Mouse (Mus musculus) macrophage (primary cell): ENCODE measurements around the gene Aifm2. TPM values are rescaled to one million over a fixed set of nuclear protein-coding genes. Genes with fewer than 3 reads are reported as not detected.
A peak's percentile ranks its signal among the peaks of the same experiment; 100 is the strongest.

Experiments
- H3K27ac ChIP-seq: fragments of 350-480 bp; formaldehyde crosslinking; 2 replicates; pipeline ENCODE4 v1.9.0; 2021
- H3K36me3 ChIP-seq: fragments of 350-480 bp; formaldehyde crosslinking; 2 replicates; pipeline ENCODE4 v1.9.0; 2021; ENCODE audit errors: inconsistent target
- H3K4me3 ChIP-seq: fragments of 350-480 bp; formaldehyde crosslinking; 2 replicates; pipeline ENCODE4 v1.9.0; 2021; ENCODE audit errors: inconsistent target
- H3K79me2 ChIP-seq: fragments of 350-480 bp; formaldehyde crosslinking; 2 replicates; pipeline ENCODE4 v1.9.0; 2021; ENCODE audit errors: inconsistent target
- WGBS: methylation state at CpG from one replicate; pipeline ENCODE4 v1.1.7; 2026; ENCODE audit warnings: inconsistent platforms; ENCODE audit not compliant: missing documents; 5-methylcytosine and 5-hydroxymethylcytosine counted together
- polyA plus RNA-seq: library from polyadenylated mRNA; stranded (reverse); fragments of 250-400 nt; gene quantifications from 3 replicates; pipeline ENCODE4 v1.2.4, GENCODE M21; 2018; ENCODE audit warnings: inconsistent platforms

Gene Aifm2
- polyA plus RNA-seq, 1 experiment from 2014 or later: 13.8 TPM

DNA sequence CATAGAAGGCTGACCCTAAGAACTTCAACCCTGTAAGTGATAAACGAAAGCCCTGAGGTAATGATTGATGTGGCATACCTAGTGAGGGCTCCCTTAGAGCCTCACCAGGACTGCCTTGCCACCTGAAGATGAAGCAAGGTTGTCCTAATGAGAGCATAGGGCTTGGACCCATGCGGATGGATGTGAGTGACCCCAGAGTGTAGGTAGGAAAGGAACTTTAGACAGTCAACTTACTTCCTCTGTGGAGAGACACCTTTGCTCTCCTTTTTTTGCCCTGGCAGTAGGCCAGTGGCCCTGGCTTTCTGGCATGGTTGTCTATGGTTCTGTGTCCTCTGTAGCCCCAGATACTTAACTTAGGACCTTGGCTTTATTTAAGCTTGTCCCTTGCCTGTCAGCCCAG, 18.0 kb upstream of the Aifm2 start:
- peak overlapping the region; percentile 8; the same call in 1 of the 2 replicates for H3K4me3 ChIP-seq
- WGBS: 91% methylated on average over 2 of the region's 2 CpGs
- no peak overlapping the region for H3K27ac ChIP-seq
- peaks cover 7% of the 10 kb centered on the region; the same call in 1 of the 2 replicates for H3K36me3 ChIP-seq
- H3K79me2 ChIP-seq: peaks cover 14% of the 10 kb centered on the region; the same call in 1 of the 2 replicates

DNA sequence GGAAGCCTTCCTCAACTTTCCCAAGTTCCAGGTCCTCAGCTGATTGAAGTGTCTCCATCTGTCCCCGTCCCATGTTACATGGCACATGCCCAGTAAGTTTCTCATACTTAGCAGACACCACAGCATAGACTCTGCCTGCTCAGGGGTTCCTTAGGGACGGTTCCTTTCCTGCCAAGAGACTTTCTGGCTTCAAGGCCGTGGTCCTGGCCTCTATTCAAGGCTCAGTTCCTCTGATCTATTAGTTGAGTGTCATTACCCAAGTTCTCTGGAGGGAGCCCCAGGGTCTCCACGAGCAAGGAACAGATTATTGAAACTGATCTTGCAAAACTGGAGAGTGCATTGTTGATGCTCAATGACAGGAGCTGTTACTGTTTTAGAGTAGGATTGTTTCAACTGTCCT, 10.4 kb upstream of the Aifm2 start:
- Histone ChIP-seq H3K27ac (no peak overlapping the region), H3K4me3 (no peak overlapping the region), H3K36me3 (peaks cover 18% of the 10 kb centered on the region; the same call in 1 of the 2 replicates), H3K79me2 (no peaks in the 10 kb centered on the region)
- 90% methylated on average over 4 of the region's 4 CpGs for WGBS

DNA sequence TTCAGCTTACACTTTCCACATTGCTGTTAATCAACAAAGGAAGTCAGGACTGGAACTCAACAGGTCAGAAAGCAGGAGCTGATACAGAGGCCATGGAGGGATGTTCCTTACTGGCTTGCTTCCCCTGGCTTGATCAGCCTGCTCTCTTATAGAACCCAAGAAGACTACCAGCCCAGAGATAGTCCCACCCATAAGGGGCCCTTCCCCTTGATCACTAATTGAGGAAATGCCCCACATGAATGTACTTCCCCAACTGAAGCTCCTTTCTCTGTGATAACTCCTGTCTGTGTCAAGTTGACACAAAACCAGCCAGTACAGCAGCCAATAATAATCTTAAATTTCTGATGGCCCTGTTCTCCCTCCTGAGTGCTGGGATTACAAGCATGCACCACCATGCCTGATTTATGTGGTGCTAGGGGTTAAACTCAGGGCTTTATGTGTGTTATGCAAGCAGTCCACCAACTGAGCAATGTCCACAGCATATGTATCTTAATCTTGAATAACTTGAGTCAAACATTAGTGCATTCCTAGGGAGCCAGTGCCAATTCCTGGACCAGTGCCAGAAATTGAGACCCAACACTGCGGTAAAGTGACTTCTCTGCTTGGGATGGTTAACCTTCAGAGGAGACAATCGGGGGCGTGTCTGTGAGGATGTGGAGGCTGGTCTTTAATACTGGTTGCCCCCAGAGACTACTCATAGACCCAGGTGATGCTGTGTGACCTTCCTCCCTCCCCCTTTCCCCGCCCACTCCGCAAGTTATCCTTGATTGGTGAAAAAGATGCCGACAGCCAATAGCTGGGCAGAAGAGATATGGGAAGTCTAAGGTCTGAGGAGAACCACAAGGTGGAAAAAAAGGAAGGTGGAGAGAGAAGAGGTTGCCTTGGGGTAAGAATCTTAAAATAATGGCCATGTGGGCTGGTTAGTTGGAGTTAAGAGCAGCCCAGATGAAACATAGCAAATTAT, 8.4 kb upstream of the Aifm2 start:
- WGBS: 91% methylated on average over 6 of the region's 6 CpGs
- no peak overlapping the region for H3K4me3 ChIP-seq
- H3K36me3 ChIP-seq: peaks cover 14% of the 10 kb centered on the region; the same call in 1 of the 2 replicates
- H3K27ac ChIP-seq: no peak overlapping the region
- no peaks in the 10 kb centered on the region for H3K79me2 ChIP-seq

DNA sequence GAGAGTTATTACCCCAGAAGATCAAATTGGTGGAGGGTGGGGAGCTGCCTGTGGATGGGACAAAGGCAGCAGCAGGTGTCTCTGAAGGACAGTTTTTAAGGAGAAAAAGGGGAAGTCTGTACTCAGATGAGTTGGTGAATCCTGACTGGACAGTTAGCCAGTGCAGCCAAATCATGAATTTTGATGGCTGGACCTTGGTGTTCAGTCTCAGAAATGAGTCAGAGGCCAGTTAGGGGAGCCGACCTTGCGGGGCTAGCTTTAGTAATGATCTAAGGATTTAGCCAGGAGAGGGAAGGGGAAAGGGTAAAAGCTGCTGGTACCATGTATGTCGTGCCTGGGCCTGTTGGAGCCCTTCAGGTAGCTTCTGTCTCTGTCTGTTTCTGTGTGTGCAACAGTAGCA, 1.5 kb upstream of the Aifm2 start:
- WGBS: 85% methylated on average over 3 of the region's 3 CpGs
- H3K4me3 ChIP-seq: no peak overlapping the region
- H3K27ac ChIP-seq: no peak overlapping the region
- no peaks in the 10 kb centered on the region for H3K36me3 ChIP-seq
- no peaks in the 10 kb centered on the region; the same call in 1 of the 2 replicates for H3K79me2 ChIP-seq

DNA sequence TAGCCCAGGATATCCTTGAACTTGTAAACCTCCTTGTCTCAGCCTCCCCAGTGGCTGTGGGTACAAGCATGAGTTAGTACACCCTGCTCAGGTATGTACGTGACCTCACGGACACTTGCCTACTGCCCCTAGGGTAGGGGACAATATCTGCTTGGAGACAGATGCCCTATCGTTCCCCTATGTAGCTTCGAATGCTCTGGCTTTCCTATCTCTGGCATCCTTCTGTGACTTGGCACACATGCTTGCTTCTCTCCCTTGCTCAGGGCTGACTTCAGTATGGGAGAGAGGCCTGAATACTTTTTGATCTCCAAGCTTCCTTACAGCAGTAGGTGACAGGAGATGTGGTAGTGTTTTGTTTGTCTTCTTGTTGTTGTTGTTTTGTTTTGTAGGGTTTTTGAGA, 917 bp upstream of the Aifm2 start:
- H3K79me2 ChIP-seq: no peaks in the 10 kb centered on the region; the same call in 1 of the 2 replicates
- WGBS: 98% methylated on average over 4 of the region's 4 CpGs
- no peaks in the 10 kb centered on the region for H3K36me3 ChIP-seq
- no peak overlapping the region for H3K4me3 ChIP-seq
- H3K27ac ChIP-seq: no peak overlapping the region

DNA sequence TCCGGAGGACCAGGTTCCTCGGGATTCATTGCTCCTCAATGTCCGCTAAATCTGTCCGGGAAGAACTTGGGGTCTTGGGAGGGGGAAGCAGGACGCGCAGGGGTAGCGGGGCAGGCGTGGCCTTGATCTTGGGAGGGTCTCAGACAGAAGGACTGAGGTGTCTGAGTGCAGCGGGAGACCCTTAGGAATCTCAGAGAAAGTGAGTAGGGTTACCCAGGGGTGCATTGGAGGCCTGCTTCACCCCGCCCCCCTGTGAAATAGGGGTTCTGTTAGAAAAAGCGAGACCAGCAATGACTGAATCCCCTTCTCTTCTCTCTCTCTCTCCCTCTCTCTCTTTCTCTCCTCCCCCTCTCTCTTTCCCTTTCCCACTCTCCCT, 387 bp downstream of the Aifm2 start:
- H3K79me2 ChIP-seq: no peaks in the 10 kb centered on the region; the same call in 1 of the 2 replicates
- H3K36me3 ChIP-seq: no peaks in the 10 kb centered on the region
- peak overlapping the region; percentile 82 for H3K4me3 ChIP-seq
- WGBS: 9% methylated on average over 11 of the region's 11 CpGs
- H3K27ac ChIP-seq: peak overlapping the region; percentile 38

DNA sequence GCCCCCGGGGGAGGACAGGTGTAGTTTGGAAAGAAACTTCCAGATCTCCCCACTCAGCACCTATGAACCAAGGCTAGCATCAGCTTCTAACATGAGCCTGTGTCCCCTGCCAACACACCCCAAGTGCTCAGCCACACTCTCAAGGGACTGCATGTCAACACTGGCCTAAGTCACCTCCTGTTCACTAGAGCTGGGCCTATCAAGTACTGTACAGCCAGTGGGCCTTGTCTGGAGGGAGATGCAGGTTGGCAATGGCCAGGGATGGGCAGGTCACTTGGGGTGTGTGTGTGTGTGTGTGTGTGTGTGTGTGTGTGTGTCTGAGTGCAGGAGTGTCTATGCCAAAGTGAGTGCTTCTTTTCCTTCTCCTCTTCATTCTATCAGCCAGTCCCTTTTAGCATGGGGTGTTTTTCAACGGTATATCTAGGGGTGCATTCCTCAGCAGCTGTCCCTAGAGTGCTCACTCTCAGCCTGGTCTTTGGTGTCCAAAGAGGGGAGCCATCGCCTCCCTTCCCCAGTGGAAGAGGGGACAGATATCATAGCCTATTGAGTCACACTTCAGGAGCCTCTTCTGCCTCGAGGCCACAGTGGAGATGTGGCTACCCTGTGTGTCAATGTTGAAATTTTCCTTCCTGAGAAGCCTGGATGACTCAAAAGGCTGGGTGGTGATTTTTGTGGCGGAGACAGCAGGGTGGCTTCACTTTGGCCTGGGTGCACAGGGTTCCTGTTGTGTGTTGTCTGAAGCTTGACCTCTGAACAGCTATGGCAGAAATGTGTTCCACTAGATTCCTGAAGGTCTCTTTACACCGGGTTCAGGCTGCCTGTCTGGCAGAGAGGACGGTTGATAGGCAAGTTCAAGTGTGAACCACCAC, 1.2 kb downstream of the Aifm2 start:
- Histone ChIP-seq H3K27ac (0 out of 2 replicates have a peak overlapping the region, but pooled peaks have one; percentile 38), H3K4me3 (peak overlapping the region; percentile 82)
- 63% methylated on average over 7 of the region's 7 CpGs for WGBS

DNA sequence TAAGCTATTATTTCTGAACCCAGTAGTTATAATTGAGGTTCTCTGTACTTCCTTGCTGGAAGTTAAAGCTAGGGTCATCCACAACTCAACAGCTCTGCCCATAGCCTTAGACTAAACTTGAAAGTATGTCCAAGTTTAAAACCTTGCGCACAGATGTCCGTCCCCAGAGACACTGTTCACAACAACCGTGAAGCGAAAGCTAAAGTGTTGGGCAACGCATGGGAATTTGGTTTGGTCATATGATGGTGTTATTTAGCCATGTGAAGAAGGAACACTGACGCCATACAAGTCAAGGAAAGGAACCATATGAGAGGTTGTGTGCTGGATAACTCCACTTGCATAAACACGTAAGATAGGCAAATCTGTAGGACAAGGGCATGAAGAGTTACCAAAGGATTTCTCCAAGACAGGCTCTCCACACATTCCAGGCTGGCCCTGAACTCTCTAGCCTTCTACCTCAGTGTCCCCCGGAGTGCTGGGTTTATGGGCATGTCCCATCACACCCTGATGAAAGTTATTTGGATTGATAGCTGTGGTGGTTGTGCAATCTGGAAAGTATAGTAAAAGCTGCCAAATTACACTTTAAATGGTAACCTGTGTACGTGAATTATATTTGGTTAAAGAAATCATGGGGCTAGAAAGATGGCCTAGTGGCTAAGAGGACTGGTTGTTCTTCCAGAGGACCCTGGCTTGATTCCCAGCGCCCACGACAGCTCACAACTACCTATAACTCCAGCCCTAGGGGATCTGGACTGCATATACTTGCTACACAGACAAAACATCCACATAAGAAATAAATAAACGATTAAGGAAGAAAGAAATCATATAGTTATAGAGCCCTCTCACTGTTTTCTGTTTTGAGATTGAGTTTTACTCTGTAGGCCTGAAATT, 2.6 kb downstream of the Aifm2 start:
- WGBS: 92% methylated on average over 12 of the region's 12 CpGs
- H3K79me2 ChIP-seq: no peaks in the 10 kb centered on the region; the same call in 1 of the 2 replicates
- H3K27ac ChIP-seq: no peak overlapping the region
- H3K36me3 ChIP-seq: no peaks in the 10 kb centered on the region
- H3K4me3 ChIP-seq: no peak overlapping the region

More for the DNA sequence above, 1.2 kb downstream of the Aifm2 start:
- Histone ChIP-seq H3K36me3 (no peaks in the 10 kb centered on the region), H3K79me2 (no peaks in the 10 kb centered on the region; the same call in 1 of the 2 replicates)

DNA sequence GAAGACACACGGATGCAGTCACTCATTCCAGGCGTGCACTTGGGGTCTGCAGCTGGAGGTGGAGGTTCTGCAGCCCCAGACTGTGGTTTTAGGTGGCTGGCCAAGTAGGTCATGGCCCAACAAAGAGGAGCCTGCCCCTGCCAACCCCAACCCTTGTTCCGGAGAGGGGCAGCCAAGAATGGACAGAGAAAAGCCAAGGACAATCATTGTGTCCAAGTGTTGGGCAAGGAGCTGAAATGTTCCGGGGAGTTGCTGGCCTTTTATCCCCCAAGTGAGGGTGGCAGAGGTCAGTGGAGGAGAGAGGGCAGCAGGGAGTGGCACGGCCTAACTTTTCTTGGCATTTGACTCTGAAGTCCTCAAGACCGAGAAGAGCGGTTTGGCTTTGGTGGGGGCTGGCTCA, 5.3 kb downstream of the Aifm2 start:
- Histone ChIP-seq H3K27ac (no peak overlapping the region), H3K79me2 (no peaks in the 10 kb centered on the region; the same call in 1 of the 2 replicates), H3K36me3 (no peaks in the 10 kb centered on the region), H3K4me3 (no peak overlapping the region)
- 94% methylated on average over 7 of the region's 7 CpGs for WGBS

DNA sequence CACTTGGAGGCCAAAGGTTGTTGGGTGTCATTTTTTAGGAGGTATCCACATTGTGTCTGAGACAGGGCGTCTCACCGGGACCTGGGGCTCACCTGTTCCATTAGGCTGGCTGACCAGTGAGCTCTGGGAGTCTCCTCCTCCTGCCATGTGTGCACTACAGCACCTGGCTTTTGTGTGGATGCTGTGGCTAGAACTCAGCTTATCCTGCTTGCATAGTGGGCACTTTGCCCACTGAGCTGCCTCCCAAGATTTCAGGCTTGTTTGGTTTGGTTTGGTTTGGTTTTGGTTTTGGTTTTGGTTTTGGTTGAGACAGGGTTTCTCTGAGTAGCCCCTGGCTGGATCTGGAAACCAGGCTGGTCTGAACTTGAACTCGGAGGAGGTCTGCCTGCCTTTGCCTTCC, 7.2 kb downstream of the Aifm2 start:
- H3K79me2 ChIP-seq: no peaks in the 10 kb centered on the region; the same call in 1 of the 2 replicates
- 89% methylated on average over 3 of the region's 3 CpGs for WGBS
- no peak overlapping the region for H3K4me3 ChIP-seq
- H3K27ac ChIP-seq: no peak overlapping the region
- 0 out of 2 replicates have a peak, but pooled peaks cover 6% of the 10 kb centered on the region for H3K36me3 ChIP-seq

DNA sequence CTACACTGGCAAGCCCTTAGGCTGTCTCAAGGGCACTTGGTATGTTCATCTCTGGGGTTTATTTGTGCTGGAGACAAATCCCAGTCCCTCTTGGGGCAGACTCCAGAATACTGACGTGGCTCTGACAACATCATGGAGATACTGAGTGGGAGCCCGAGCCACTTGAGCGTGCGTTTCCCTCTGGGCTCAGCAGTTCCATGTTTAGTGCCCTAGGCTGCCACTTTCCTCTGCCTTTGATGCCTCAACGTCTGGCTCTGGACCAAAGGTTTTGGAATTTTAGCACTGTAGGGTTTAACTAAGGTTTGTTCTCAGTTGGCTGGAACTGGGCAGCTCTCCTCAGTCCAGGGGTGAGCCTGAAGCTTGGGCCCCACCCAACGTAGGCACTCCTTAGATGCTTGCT, 8.2 kb downstream of the Aifm2 start:
- Histone ChIP-seq H3K36me3 (peaks cover 16% of the 10 kb centered on the region; the same call in 1 of the 2 replicates), H3K4me3 (no peak overlapping the region), H3K79me2 (no peaks in the 10 kb centered on the region; the same call in 1 of the 2 replicates), H3K27ac (no peak overlapping the region)
- 94% methylated on average over 6 of the region's 6 CpGs for WGBS

DNA sequence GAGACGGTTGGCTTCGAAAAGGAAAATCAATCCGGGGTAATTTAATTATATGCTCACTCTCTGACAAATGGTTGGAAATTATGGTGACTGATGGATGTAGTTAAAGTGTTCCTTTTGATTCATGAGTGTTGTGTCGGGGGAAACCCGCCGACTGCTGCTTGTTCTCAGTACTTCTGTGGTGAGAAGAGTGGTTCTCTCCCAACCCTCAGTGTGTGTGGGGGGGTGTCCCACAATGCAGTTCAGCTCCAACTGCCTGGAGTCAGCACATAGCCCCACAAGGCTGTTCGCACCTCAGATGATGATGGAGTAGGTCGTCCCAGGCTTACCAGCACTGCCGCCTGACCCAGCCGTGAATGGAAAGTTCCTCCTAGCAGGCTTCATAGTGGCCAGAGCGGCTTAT, 14.1 kb downstream of the Aifm2 start:
- no peak overlapping the region for H3K4me3 ChIP-seq
- peaks cover 36% of the 10 kb centered on the region; the same call in 1 of the 2 replicates for H3K36me3 ChIP-seq
- no peaks in the 10 kb centered on the region for H3K79me2 ChIP-seq
- H3K27ac ChIP-seq: no peak overlapping the region
- WGBS: 90% methylated on average over 11 of the region's 11 CpGs

DNA sequence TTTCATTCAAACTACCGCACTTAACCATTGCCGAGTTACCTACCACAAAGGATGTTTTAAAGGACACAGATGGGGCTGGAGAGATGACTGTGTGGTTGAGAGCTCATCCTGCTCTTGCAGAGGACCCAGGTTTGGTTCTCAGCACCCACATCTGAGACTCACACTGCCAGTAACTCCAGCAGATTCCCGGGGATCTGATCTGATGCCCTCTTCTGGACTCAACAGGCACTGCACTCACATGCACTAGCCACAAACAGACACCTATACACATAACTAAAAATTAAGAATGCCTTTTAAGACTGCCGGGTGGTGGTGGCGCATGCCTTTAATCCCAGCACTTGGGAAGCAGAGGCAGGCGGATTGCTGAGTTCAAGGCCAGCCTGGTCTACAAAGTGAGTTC, 15.1 kb downstream of the Aifm2 start:
- H3K79me2 ChIP-seq: no peaks in the 10 kb centered on the region
- WGBS: 98% methylated on average over 6 of the region's 6 CpGs
- no peak overlapping the region for H3K27ac ChIP-seq
- H3K4me3 ChIP-seq: no peak overlapping the region
- H3K36me3 ChIP-seq: peaks cover 36% of the 10 kb centered on the region; the same call in 1 of the 2 replicates
